Mouse (Mus musculus) small intestine, adult 2 months (tissue): ENCODE measurements around the gene St6galnac3.

Source experiments
- CTCF ChIP-seq: fragments of 200-500 bp; IDR thresholded peaks from 2 replicates; pipeline ENCODE4 v1.5.1; 2012; ENCODE audit warnings: low read depth, mild to moderate bottlenecking, control low read depth, inconsistent platforms, low read length, moderate library complexity, mixed read lengths; ENCODE audit not compliant: insufficient replicate concordance, insufficient read length; ENCODE audit errors: extremely low read depth
- POLR2A ChIP-seq: fragments of 200-500 bp; IDR thresholded peaks from 2 replicates; pipeline ENCODE4 v1.6.1; 2012; ENCODE audit warnings: low read depth, mild to moderate bottlenecking, control low read depth, inconsistent platforms, low read length, moderate library complexity

DNA sequence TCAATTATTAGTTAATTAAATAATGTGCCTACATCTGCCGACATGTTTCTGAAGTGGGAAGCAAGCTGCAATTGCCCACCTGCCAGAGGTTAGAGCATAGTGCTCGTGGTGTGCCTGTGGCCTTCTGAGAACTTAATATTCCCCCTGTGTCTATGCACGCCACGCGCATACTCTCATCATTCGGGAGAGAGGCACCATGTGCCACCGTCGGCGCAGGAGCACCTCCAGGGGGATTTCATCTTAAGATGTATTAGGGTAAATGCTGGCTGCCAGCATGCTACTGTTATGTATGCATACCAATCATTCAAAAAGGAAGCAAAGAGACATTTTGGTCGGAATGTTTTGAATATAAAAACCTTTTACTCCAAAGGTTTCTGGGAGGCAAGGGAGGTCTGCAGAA lies 319.3 kb downstream of the St6galnac3 start:
- TF ChIP-seq POLR2A: no peak
- TF ChIP-seq CTCF: no peak
